Mouse (Mus musculus) brain, embryonic 14.5 days (tissue): ENCODE results near the gene C330007P06Rik.

ENCODE experiments used
- CTCF ChIP-seq: fragments of 200-500 bp; IDR thresholded peaks from 2 replicates; pipeline ENCODE4 v1.5.1; 2012; ENCODE audit warnings: inconsistent platforms, mild to moderate bottlenecking, moderate library complexity, borderline replicate concordance; ENCODE audit not compliant: insufficient read depth, insufficient read length; ENCODE audit errors: extremely low read depth
- POLR2A ChIP-seq: fragments of 200-500 bp; IDR thresholded peaks from 2 replicates; pipeline ENCODE4 v1.6.1; 2012; ENCODE audit warnings: mild to moderate bottlenecking, inconsistent platforms, borderline replicate concordance; ENCODE audit not compliant: poor library complexity, insufficient read depth, insufficient read length, severe bottlenecking; ENCODE audit errors: extremely low read depth

DNA sequence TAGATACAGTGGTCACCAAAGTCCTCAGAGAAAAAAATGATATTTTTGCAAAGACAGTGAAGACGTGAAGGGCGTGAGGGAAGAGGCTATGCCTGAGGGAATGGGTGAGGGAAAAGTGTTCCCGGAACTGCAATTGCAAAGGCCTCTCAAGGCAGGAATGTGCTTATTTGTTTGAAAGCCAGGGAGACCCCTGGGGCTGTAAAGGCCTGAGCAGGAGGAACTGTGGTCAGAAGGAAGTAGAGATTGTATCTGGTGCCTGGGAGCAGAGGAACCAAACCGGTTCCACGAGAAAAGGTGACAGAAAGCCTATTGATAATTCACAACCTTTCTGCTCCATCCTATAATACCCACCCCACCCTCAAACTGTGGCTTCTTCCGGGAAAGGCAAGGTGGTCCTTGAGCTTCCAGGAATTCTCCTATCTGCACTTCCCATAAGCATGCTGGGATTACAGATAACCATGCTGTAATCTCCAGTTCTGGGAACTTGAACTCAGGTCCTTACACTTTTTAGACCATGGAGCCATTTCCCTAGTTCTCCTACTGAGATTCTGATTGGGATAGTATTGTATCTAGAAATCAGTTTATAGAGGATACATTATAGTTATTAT, 36.7 kb downstream of the C330007P06Rik start:
- TF ChIP-seq CTCF, result no peak
- no peak for TF ChIP-seq POLR2A
